Mouse (Mus musculus) liver, embryonic 13.5 days (tissue): ENCODE data around the gene Map2. TPM values are rescaled to one million over a fixed set of nuclear protein-coding genes. Genes with fewer than 3 reads are reported as not detected.

Experiments
- ATAC-seq: fragments of 200-750 bp; cut with Nextera tagmentation; 2 replicates; pipeline ENCODE4 v1.8.0; 2017; ENCODE audit warnings: low read depth, mild to moderate bottlenecking, moderate number of reproducible peaks, moderate library complexity
- DNase-seq: peaks from one replicate; pipeline ENCODE4 v3.0.0; 2022
- H3K27ac ChIP-seq: fragments of 300-500 bp; sonication (generic); 2 replicates; pipeline ENCODE4 v1.5.1; 2015; ENCODE audit warnings: moderate library complexity, mild to moderate bottlenecking, inconsistent platforms
- H3K27me3 ChIP-seq: fragments of 300-500 bp; sonication (generic); 2 replicates; pipeline ENCODE4 v1.6.1; 2015; ENCODE audit warnings: mild to moderate bottlenecking, inconsistent platforms
- H3K36me3 ChIP-seq: fragments of 300-500 bp; sonication (generic); 2 replicates; pipeline ENCODE4 v1.6.1; 2015; ENCODE audit warnings: mild to moderate bottlenecking, inconsistent platforms
- H3K4me1 ChIP-seq: fragments of 300-500 bp; sonication (generic); replicated peaks from 2 replicates; pipeline ENCODE4 v1.6.1; 2015; ENCODE audit warnings: inconsistent platforms
- H3K4me2 ChIP-seq: fragments of 300-500 bp; sonication (generic); 2 replicates; pipeline ENCODE4 v1.6.1; 2015; ENCODE audit warnings: inconsistent platforms, mild to moderate bottlenecking, moderate library complexity
- H3K4me3 ChIP-seq: fragments of 300-500 bp; sonication (generic); replicated peaks from 2 replicates; pipeline ENCODE4 v1.5.1; 2015; ENCODE audit warnings: mild to moderate bottlenecking, inconsistent platforms
- H3K9ac ChIP-seq: fragments of 300-500 bp; sonication (generic); 2 replicates; pipeline ENCODE4 v1.6.1; 2015; ENCODE audit warnings: mild to moderate bottlenecking, inconsistent platforms
- H3K9me3 ChIP-seq: fragments of 300-500 bp; sonication (generic); replicated peaks from 2 replicates; pipeline ENCODE4 v1.6.1; 2016; ENCODE audit warnings: inconsistent platforms
- WGBS: fragments of 180-500 bp; shearing (Covaris S2); methylation state at CpG from one replicate; pipeline ENCODE4 v1.1.7; 2015; ENCODE audit not compliant: insufficient replicate concordance; 5-methylcytosine and 5-hydroxymethylcytosine counted together
- polyA plus RNA-seq: library from polyadenylated mRNA; unstranded; fragments of >200 nt; fragmentation: Nextera tagmentation; extraction: Ambion mirVana; gene quantifications from 2 replicates; pipeline ENCODE4 v1.2.1, GENCODE M21; 2015

The Map2 gene
- polyA plus RNA-seq, 1 experiment from 2014 or later, result 0.91 TPM

GRCm38 (mm10) chr1:66321631-66322142 is 146.6 kb downstream of the Map2 start:
- Histone ChIP-seq H3K27ac (no peak overlapping the region), H3K4me2 (no peak overlapping the region), H3K4me3 (no peak overlapping the region), H3K9ac (no peak overlapping the region), H3K36me3 (no peaks in the 10 kb centered on the region), H3K4me1 (no peaks in the 10 kb centered on the region), H3K9me3 (no peaks in the 10 kb centered on the region), H3K27me3 (no peaks in the 10 kb centered on the region)
- no peak for ATAC-seq
- WGBS, result 58% methylated on average over 15 of the region's 15 CpGs
- DNase-seq, result no peak

- 73% methylated on average over 9 of the region's 9 CpGs for WGBS
- no peak overlapping the region for H3K27ac ChIP-seq
- H3K4me1 ChIP-seq, result no peaks in the 10 kb centered on the region
- DNase-seq (no peak), ATAC-seq (no peak)
- no peaks in the 10 kb centered on the region for H3K36me3 ChIP-seq
- H3K9ac ChIP-seq, result no peak overlapping the region
- H3K27me3 ChIP-seq, result no peaks in the 10 kb centered on the region
- no peak overlapping the region for H3K4me2 ChIP-seq
- H3K4me3 ChIP-seq, result no peak overlapping the region
- H3K9me3 ChIP-seq, result no peaks in the 10 kb centered on the region
These were observed 148.4 kb downstream of the Map2 start for GRCm38 (mm10) chr1:66323461-66323860.

- no peak for ATAC-seq
- H3K27ac ChIP-seq, result no peak overlapping the region
These were observed 149.9 kb downstream of the Map2 start for GRCm38 (mm10) chr1:66324951-66325350.

GRCm38 (mm10) chr1:66328996-66329395 is 153.9 kb downstream of the Map2 start:
- H3K4me2 ChIP-seq, result no peak overlapping the region
- DNase-seq, result no peak
- no peak overlapping the region for H3K9ac ChIP-seq
- H3K4me1 ChIP-seq, result no peaks in the 10 kb centered on the region
- no peak overlapping the region for H3K27ac ChIP-seq
- WGBS, result 46% methylated on average over 6 of the region's 6 CpGs
- no peak overlapping the region for H3K4me3 ChIP-seq
- no peaks in the 10 kb centered on the region for H3K9me3 ChIP-seq
- no peaks in the 10 kb centered on the region for H3K27me3 ChIP-seq
- no peak for ATAC-seq
- no peaks in the 10 kb centered on the region for H3K36me3 ChIP-seq

More at GRCm38 (mm10) chr1:66324951-66325350, 149.9 kb downstream of the Map2 start:
- no peaks in the 10 kb centered on the region for H3K36me3 ChIP-seq
- no peaks in the 10 kb centered on the region for H3K9me3 ChIP-seq
- no peak overlapping the region for H3K4me3 ChIP-seq
- no peak overlapping the region for H3K9ac ChIP-seq
- no peak for DNase-seq
- H3K4me2 ChIP-seq, result no peak overlapping the region
- H3K4me1 ChIP-seq, result no peaks in the 10 kb centered on the region
- H3K27me3 ChIP-seq, result no peaks in the 10 kb centered on the region

GRCm38 (mm10) chr1:66329534-66329933 is 154.5 kb downstream of the Map2 start:
- Histone ChIP-seq H3K27ac (no peak overlapping the region), H3K36me3 (no peaks in the 10 kb centered on the region), H3K27me3 (no peaks in the 10 kb centered on the region), H3K9me3 (no peaks in the 10 kb centered on the region), H3K4me3 (no peak overlapping the region), H3K9ac (no peak overlapping the region), H3K4me2 (no peak overlapping the region), H3K4me1 (no peaks in the 10 kb centered on the region)
- ATAC-seq (no peak), DNase-seq (no peak)

- Histone ChIP-seq H3K9ac (no peak overlapping the region), H3K4me3 (no peak overlapping the region), H3K27ac (no peak overlapping the region), H3K4me1 (no peaks in the 10 kb centered on the region), H3K4me2 (no peak overlapping the region), H3K36me3 (no peaks in the 10 kb centered on the region), H3K27me3 (no peaks in the 10 kb centered on the region), H3K9me3 (no peaks in the 10 kb centered on the region)
- 54% methylated on average over 2 of the region's 2 CpGs for WGBS
- no peak for ATAC-seq
- no peak for DNase-seq
These were observed 160.7 kb downstream of the Map2 start for GRCm38 (mm10) chr1:66335724-66336284.

- Histone ChIP-seq H3K9me3 (no peaks in the 10 kb centered on the region), H3K36me3 (no peaks in the 10 kb centered on the region), H3K4me1 (no peaks in the 10 kb centered on the region), H3K27me3 (no peaks in the 10 kb centered on the region), H3K4me2 (no peak overlapping the region), H3K27ac (no peak overlapping the region), H3K9ac (no peak overlapping the region), H3K4me3 (no peak overlapping the region)
- WGBS, result 55% methylated on average over 1 of the region's 1 CpGs
- DNase-seq (no peak), ATAC-seq (no peak)
These were observed 164.1 kb downstream of the Map2 start for GRCm38 (mm10) chr1:66339213-66339612.

- Histone ChIP-seq H3K36me3 (no peaks in the 10 kb centered on the region), H3K4me3 (no peak overlapping the region), H3K27ac (no peak overlapping the region), H3K9me3 (no peaks in the 10 kb centered on the region), H3K4me1 (no peaks in the 10 kb centered on the region), H3K9ac (no peak overlapping the region), H3K27me3 (no peaks in the 10 kb centered on the region), H3K4me2 (no peak overlapping the region)
- DNase-seq (no peak), ATAC-seq (no peak)
- 55% methylated on average over 8 of the region's 8 CpGs for WGBS
These were observed 173.5 kb downstream of the Map2 start for GRCm38 (mm10) chr1:66348404-66349165.

GRCm38 (mm10) chr1:66349166-66349835 is 174.2 kb downstream of the Map2 start:
- H3K4me1 ChIP-seq, result no peaks in the 10 kb centered on the region
- DNase-seq (no peak), ATAC-seq (no peak)
- H3K27ac ChIP-seq, result no peak overlapping the region
- no peak overlapping the region for H3K9ac ChIP-seq
- 66% methylated on average over 3 of the region's 3 CpGs for WGBS
- H3K9me3 ChIP-seq, result no peaks in the 10 kb centered on the region
- H3K27me3 ChIP-seq, result no peaks in the 10 kb centered on the region
- no peak overlapping the region for H3K4me3 ChIP-seq
- H3K4me2 ChIP-seq, result no peak overlapping the region
- no peaks in the 10 kb centered on the region for H3K36me3 ChIP-seq

GRCm38 (mm10) chr1:66351366-66351765 is 176.3 kb downstream of the Map2 start:
- no peak overlapping the region for H3K9ac ChIP-seq
- ATAC-seq (no peak), DNase-seq (no peak)
- no peaks in the 10 kb centered on the region for H3K9me3 ChIP-seq
- H3K4me2 ChIP-seq, result no peak overlapping the region
- no peak overlapping the region for H3K4me3 ChIP-seq
- H3K27ac ChIP-seq, result no peak overlapping the region
- H3K27me3 ChIP-seq, result no peaks in the 10 kb centered on the region
- H3K4me1 ChIP-seq, result no peaks in the 10 kb centered on the region
- H3K36me3 ChIP-seq, result no peaks in the 10 kb centered on the region

- DNase-seq, result no peak
- 80% methylated on average over 2 of the region's 2 CpGs for WGBS
- Histone ChIP-seq H3K9ac (no peak overlapping the region), H3K36me3 (no peaks in the 10 kb centered on the region), H3K27ac (no peak overlapping the region), H3K9me3 (no peaks in the 10 kb centered on the region), H3K4me2 (no peak overlapping the region), H3K27me3 (no peaks in the 10 kb centered on the region), H3K4me3 (no peak overlapping the region), H3K4me1 (no peaks in the 10 kb centered on the region)
- ATAC-seq, result no peak
These were observed 186.7 kb downstream of the Map2 start for GRCm38 (mm10) chr1:66361799-66362198.

- H3K36me3 ChIP-seq, result no peaks in the 10 kb centered on the region
- no peak for DNase-seq
- H3K9ac ChIP-seq, result no peak overlapping the region
- H3K4me2 ChIP-seq, result no peak overlapping the region
- no peak overlapping the region for H3K27ac ChIP-seq
- H3K4me3 ChIP-seq, result no peak overlapping the region
- no peaks in the 10 kb centered on the region for H3K9me3 ChIP-seq
- no peak for ATAC-seq
- no peaks in the 10 kb centered on the region for H3K4me1 ChIP-seq
- 63% methylated on average over 9 of the region's 9 CpGs for WGBS
- no peaks in the 10 kb centered on the region for H3K27me3 ChIP-seq
These were observed 188.2 kb downstream of the Map2 start for GRCm38 (mm10) chr1:66363285-66363684.
